Comparison of ENCODE assay signal across 23 mouse cellular contexts in the genomic region with DNA sequence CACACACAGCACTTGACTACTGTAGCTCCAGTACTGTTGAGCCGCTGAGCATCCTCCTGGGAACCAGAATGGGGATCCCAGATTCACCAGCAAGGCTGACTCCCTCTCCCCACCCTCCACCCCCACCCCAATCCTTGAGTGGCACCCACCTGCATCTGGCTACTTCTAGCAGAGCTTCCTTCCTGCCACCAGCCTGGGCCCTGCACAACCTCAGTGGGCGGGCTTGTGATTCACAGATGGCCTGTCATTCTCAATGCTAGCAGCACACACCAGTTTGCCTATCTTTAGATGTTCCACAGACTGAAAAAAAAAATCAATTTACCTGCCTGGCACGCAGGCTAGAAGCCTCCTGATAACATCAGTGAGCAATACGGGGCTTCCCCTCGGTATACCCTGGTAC.
A peak's percentile ranks its signal among the peaks of the same experiment; 100 is the strongest.
DNase-seq lines count a peak whose midpoint lies in the region; ATAC-seq and TF ChIP-seq lines count a peak whose summit lies in the region.
"Had no signal": no experiment of that assay in that cellular context is flagged by ENCODE, and none has a peak within 500 bp of the region (broad histone marks: within the 10 kb centered on the region; RNA-seq: fewer than 3 reads in every experiment).

No protein-coding gene starts in this region.

- H3K27ac ChIP-seq in forebrain, postnatal 0 days (ENCODE audit: low read depth, low read length), result 0 out of 2 replicates have a peak overlapping the region, but pooled peaks have one; percentile 9
- H3K27ac ChIP-seq in forebrain, embryonic 13.5 days, result no peak overlapping the region
- H3K27ac ChIP-seq: forebrain, embryonic 15.5 days; heart, adult 2 months; heart, embryonic 15.5 days; hindbrain, embryonic 10.5 days; liver, embryonic 15.5 days; stomach, postnatal 0 days had no signal

- no peaks in the 10 kb centered on the region for H3K9me3 ChIP-seq in forebrain, postnatal 0 days (ENCODE audit: low read length)
- no peaks in the 10 kb centered on the region for H3K9me3 ChIP-seq in forebrain, embryonic 13.5 days (replicated peaks)
- H3K9me3 ChIP-seq: forebrain, embryonic 15.5 days; heart, embryonic 15.5 days; hindbrain, embryonic 10.5 days; liver, embryonic 15.5 days had no signal

- no peaks in the 10 kb centered on the region for H3K27me3 ChIP-seq in forebrain, postnatal 0 days (ENCODE audit: insufficient read depth, low read length)
- no peaks in the 10 kb centered on the region for H3K27me3 ChIP-seq in forebrain, embryonic 13.5 days
- H3K27me3 ChIP-seq: CH12.LX; forebrain, embryonic 15.5 days; heart, embryonic 15.5 days; liver, embryonic 15.5 days had no signal

- no peaks in the 10 kb centered on the region for H3K36me3 ChIP-seq in forebrain, postnatal 0 days (ENCODE audit: insufficient read depth)
- no peaks in the 10 kb centered on the region for H3K36me3 ChIP-seq in forebrain, embryonic 13.5 days (ENCODE audit: poor library complexity, severe bottlenecking)
- H3K36me3 ChIP-seq: forebrain, embryonic 15.5 days; heart, embryonic 15.5 days; hindbrain, embryonic 10.5 days; liver, embryonic 15.5 days had no signal

- WGBS in forebrain, postnatal 0 days, result 77% methylated on average over 5 of the region's 5 CpGs
- WGBS in forebrain, embryonic 13.5 days, result 91% methylated on average over 5 of the region's 5 CpGs

- peaks cover 4% of the 10 kb centered on the region; the same call in 1 of the 2 replicates for H3K4me1 ChIP-seq in forebrain, postnatal 0 days (ENCODE audit: insufficient read depth)
- H3K4me1 ChIP-seq in forebrain, embryonic 13.5 days, result peaks cover 8% of the 10 kb centered on the region; the same call in 1 of the 2 replicates
- H3K4me1 ChIP-seq: heart, embryonic 15.5 days; liver, embryonic 15.5 days had no signal

- H3K4me3 ChIP-seq in forebrain, postnatal 0 days (ENCODE audit: low read depth, low read length), result no peak overlapping the region
- H3K4me3 ChIP-seq in forebrain, embryonic 13.5 days, result no peak overlapping the region
- H3K4me3 ChIP-seq: erythroblast, embryonic 14.5 days; forebrain, embryonic 15.5 days; heart, adult 2 months; heart, embryonic 15.5 days; hindbrain, embryonic 10.5 days; liver, embryonic 15.5 days had no signal

- no peak for DNase-seq in forebrain, postnatal 0 days
- peak; percentile 8 for DNase-seq in CD4-positive helper T cell, adult 2 months (ENCODE audit: low read depth, low spot score)
- DNase-seq in left cerebral cortex, adult 18-20 months (ENCODE audit: low spot score in 2 of 2), result peak; percentile 65 to 73
- peak; percentile 49 to 65 for DNase-seq in right cerebral cortex, postnatal 10 days (ENCODE audit: low spot score in 2 of 2)
- DNase-seq in cerebellum, postnatal 10 days, result no peak
- no peak for DNase-seq in neural tube, embryonic 10.5 days (ENCODE audit: extremely low spot score, low spot score)
- DNase-seq in urinary bladder, postnatal 36 days (ENCODE audit: low spot score in 2 of 2), result no peak
- DNase-seq: adrenal gland, adult 2 months; cerebellum, adult 11-12 months; gastrocnemius, postnatal 10 days; heart, adult 2 months; kidney, adult 9 months; kidney, postnatal 4 days; thymus, postnatal 14 days had no signal

- ATAC-seq in forebrain, postnatal 0 days, result no peak; the same call in 1 of the 2 replicates
- no peak for ATAC-seq in forebrain, embryonic 13.5 days
- ATAC-seq: forebrain, embryonic 15.5 days; lung, postnatal 0 days had no signal

- TF ChIP-seq CTCF in forebrain, postnatal 0 days (IDR thresholded peaks at IDR 0.05; ENCODE audit: low read depth), result no peak

- H3K9ac ChIP-seq in forebrain, postnatal 0 days, result no peak overlapping the region
- no peak overlapping the region for H3K9ac ChIP-seq in forebrain, embryonic 13.5 days
- H3K9ac ChIP-seq: forebrain, embryonic 15.5 days; heart, embryonic 15.5 days; liver, embryonic 15.5 days had no signal

- H3K4me2 ChIP-seq in forebrain, postnatal 0 days (ENCODE audit: low read depth), result no peak overlapping the region
- no peak overlapping the region for H3K4me2 ChIP-seq in forebrain, embryonic 13.5 days
- H3K4me2 ChIP-seq: forebrain, embryonic 15.5 days; heart, embryonic 15.5 days; liver, embryonic 15.5 days had no signal

Comparison
In these comparisons a context has a peak if more than half of its experiments do, and no peak if none do; other contexts are left out.
1. DNase-seq: peak in CD4-positive helper T cell, adult 2 months (single experiment), left cerebral cortex, adult 18-20 months (2 of 2) and right cerebral cortex, postnatal 10 days (2 of 2); none in forebrain, postnatal 0 days (single experiment), cerebellum, postnatal 10 days (0 of 2), neural tube, embryonic 10.5 days (single experiment) and urinary bladder, postnatal 36 days (0 of 2).